Mouse (Mus musculus) lung, postnatal 0 days (tissue): Measurements from ENCODE around the gene Gm37240. TPM values are rescaled to one million over a fixed set of nuclear protein-coding genes. Genes with fewer than 3 reads are reported as not detected.

Experiments
- ATAC-seq: fragments of 200-750 bp; cut with Nextera tagmentation; 2 replicates; pipeline ENCODE4 v1.8.0; 2017; ENCODE audit warnings: moderate library complexity
- DNase-seq: peaks from one replicate; pipeline ENCODE4 v3.0.0-alpha.2; 2016; ENCODE audit warnings: low spot score
- H3K27ac ChIP-seq: fragments of 300-500 bp; sonication (generic); 2 replicates; pipeline ENCODE4 v1.5.1; 2014; ENCODE audit warnings: antibody characterized with exemption, mild to moderate bottlenecking, low read length, mixed read lengths
- H3K27me3 ChIP-seq: fragments of 300-500 bp; sonication (generic); replicated peaks from 2 replicates; pipeline ENCODE4 v1.6.1; 2014; ENCODE audit warnings: low read length, mixed read lengths; ENCODE audit not compliant: insufficient read depth
- H3K36me3 ChIP-seq: fragments of 300-500 bp; sonication (generic); 2 replicates; pipeline ENCODE4 v1.6.1; 2014; ENCODE audit warnings: low read length, mixed read lengths; ENCODE audit not compliant: insufficient read depth
- H3K4me1 ChIP-seq: fragments of 300-500 bp; sonication (generic); 2 replicates; pipeline ENCODE4 v1.6.1; 2014; ENCODE audit warnings: antibody characterized with exemption, low read depth, low read length, mixed read lengths; ENCODE audit not compliant: insufficient read depth
- H3K4me2 ChIP-seq: fragments of 300-500 bp; sonication (generic); replicated peaks from 2 replicates; pipeline ENCODE4 v1.6.1; 2014; ENCODE audit warnings: low read depth, mild to moderate bottlenecking, low read length, moderate library complexity, mixed read lengths
- H3K4me3 ChIP-seq: fragments of 300-500 bp; sonication (generic); 2 replicates; pipeline ENCODE4 v1.5.1; 2014; ENCODE audit warnings: low read depth, low read length
- H3K9ac ChIP-seq: fragments of 300-500 bp; sonication (generic); replicated peaks from 2 replicates; pipeline ENCODE4 v1.6.1; 2014; ENCODE audit warnings: low read depth, mild to moderate bottlenecking
- H3K9me3 ChIP-seq: fragments of 300-500 bp; sonication (generic); 2 replicates; pipeline ENCODE4 v1.6.1; 2016; ENCODE audit warnings: low read length, mixed read lengths
- CTCF ChIP-seq: IDR thresholded peaks from 2 replicates; pipeline ENCODE4 v1.5.1; 2016; ENCODE audit warnings: antibody characterized with exemption, mild to moderate bottlenecking
- EP300 ChIP-seq: IDR thresholded peaks from 2 replicates; pipeline ENCODE4 v1.6.1; 2016; ENCODE audit warnings: antibody characterized with exemption, mild to moderate bottlenecking, control low read depth
- WGBS: fragments of 180-500 bp; shearing (Covaris S2); extraction: QIAGEN DNeasy Blood & Tissue Kit; methylation state at CpG from one replicate; pipeline ENCODE4 v1.1.7; 2014; 5-methylcytosine and 5-hydroxymethylcytosine counted together
- polyA plus RNA-seq: library from polyadenylated mRNA; unstranded; fragments of >200 nt; fragmentation: Nextera tagmentation; extraction: Ambion mirVana; gene quantifications from 2 replicates; pipeline ENCODE4 v1.2.1, GENCODE M21; 2015

Gene Gm37240
- polyA plus RNA-seq, 1 experiment from 2014 or later = 8.9 TPM

DNA sequence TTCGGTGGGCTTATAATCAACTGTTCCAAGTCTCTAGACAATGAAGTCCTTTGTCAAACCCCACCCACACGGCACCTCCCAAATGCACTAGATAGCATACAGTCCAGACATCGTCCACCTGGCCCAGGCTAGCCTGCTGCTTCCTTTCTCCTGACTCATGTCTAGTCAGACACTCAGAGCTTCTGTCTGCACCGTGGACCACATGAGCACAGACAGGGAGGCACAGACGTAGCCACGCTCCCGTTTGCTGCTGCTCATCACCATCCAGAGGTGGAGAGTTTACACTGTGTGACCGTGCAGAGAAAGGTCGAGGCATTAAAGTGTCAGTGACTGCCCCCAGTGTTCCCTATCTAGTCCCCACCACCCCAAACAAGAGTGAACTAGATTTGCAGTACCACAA lies 1191.9 kb downstream of the Gm37240 start:
- 0 out of 2 replicates have a peak overlapping the region, but pooled peaks have one; percentile 26 for H3K27ac ChIP-seq
- no peak for DNase-seq

DNA sequence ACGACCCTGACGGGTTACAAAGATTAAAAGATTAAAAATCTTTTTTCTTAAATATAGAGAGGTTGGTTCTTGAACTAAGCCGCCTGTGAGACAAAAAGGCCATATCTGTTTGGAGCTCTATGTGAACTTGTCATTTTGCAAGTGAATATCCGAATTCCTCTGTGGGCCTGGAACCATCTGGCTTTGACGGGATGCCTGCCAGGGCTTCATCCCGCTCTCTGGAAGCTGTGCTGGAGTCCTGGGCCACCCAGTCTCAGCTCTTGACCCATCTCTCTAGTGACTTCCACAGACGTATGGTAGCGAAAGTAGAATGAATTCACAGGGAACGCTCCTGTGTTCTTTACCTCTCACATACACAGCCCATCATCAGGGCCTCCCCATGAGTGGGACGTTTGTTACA lies 1193.4 kb downstream of the Gm37240 start:
- Histone ChIP-seq H3K4me2 (no peak overlapping the region), H3K9me3 (no peaks in the 10 kb centered on the region), H3K27ac (no peak overlapping the region), H3K4me3 (no peak overlapping the region), H3K36me3 (no peaks in the 10 kb centered on the region), H3K4me1 (0 out of 2 replicates have a peak, but pooled peaks cover 5% of the 10 kb centered on the region), H3K27me3 (no peaks in the 10 kb centered on the region), H3K9ac (no peak overlapping the region)
- ATAC-seq (no peak), DNase-seq (no peak)
- TF ChIP-seq EP300 = no peak
- 57% methylated on average over 10 of the region's 10 CpGs for WGBS

More for the DNA sequence above, 1191.9 kb downstream of the Gm37240 start:
- Histone ChIP-seq H3K4me1 (0 out of 2 replicates have a peak, but pooled peaks cover 5% of the 10 kb centered on the region), H3K9ac (no peak overlapping the region), H3K4me3 (no peak overlapping the region), H3K27me3 (no peaks in the 10 kb centered on the region), H3K36me3 (no peaks in the 10 kb centered on the region), H3K4me2 (no peak overlapping the region), H3K9me3 (no peaks in the 10 kb centered on the region)
- ATAC-seq = peak; percentile 43
- WGBS = 21% methylated on average over 9 of the region's 9 CpGs
- TF ChIP-seq CTCF (no peak), EP300 (no peak)

DNA sequence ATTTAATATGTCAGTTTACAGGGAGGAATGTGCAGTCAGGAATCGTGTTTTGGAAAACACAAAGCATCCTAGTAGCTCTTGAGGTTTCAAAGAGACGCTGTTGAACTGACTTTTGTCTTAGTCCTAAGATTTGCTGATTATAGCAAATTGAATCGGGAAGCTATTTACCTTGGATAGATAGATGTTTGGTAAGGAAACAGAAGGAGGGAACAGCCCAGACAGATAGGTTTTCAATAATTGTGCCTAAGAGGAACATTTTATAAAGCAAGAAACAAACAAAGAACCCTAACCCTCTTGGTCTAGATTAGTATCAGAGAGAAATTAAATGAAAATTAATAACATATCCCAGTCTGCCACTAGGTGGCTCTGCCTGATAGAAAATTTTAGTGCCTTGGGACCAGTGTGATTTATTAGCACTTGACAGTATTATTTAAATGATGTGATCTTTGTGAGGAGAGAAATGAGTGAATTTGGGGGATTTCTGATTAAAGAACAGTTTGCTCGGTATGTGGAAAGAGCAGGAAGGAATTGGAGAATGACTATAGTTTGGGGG lies 1194.6 kb downstream of the Gm37240 start:
- H3K9me3 ChIP-seq = no peaks in the 10 kb centered on the region
- DNase-seq = peak; percentile 81
- H3K4me1 ChIP-seq = 0 out of 2 replicates have a peak, but pooled peaks cover 5% of the 10 kb centered on the region
- no peak overlapping the region for H3K4me3 ChIP-seq
- TF ChIP-seq EP300 (peak; percentile 59; the same call in 1 of the 2 replicates), CTCF (peak; percentile 78)
- H3K27ac ChIP-seq = no peak overlapping the region
- no peak overlapping the region for H3K9ac ChIP-seq
- no peaks in the 10 kb centered on the region for H3K27me3 ChIP-seq
- WGBS = 54% methylated on average over 4 of the region's 4 CpGs
- H3K36me3 ChIP-seq = no peaks in the 10 kb centered on the region
- ATAC-seq = no peak
- no peak overlapping the region for H3K4me2 ChIP-seq

DNA sequence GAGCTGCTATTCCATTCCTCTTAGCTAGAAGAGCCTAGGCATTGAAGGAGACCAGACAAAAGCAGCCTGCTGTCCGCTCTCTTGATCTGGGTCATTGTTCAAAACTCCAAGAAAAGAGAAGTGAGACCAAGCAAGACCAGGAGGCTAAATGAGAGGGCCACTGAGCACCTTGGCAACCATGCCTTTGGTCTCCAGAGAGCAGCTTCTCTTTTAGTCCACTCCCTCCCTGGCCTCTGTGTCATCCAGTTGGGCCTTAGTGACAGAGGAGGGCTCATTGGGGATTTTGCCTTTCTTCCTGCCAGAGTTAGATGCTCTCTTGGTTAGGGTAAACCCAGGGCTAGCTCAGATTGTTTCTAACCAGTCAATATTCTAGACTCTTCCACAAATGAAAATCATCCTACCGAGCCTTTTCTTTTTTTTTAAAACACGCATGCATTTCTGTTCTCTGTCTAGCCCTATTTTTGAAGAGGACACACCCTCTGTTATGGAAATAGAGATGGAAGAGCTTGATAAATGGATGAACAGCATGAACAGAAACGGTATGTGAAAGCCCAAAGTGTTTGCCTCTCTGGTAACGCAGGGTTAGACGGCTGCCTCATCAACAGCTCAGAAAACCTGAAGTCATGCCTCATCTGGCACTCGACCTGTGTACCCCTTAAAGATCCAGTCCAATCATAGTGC lies 1197.1 kb downstream of the Gm37240 start:
- TF ChIP-seq EP300 (no peak), CTCF (no peak)
- Histone ChIP-seq H3K9ac (no peak overlapping the region), H3K36me3 (no peaks in the 10 kb centered on the region), H3K27me3 (no peaks in the 10 kb centered on the region), H3K4me2 (no peak overlapping the region), H3K4me3 (no peak overlapping the region), H3K9me3 (no peaks in the 10 kb centered on the region), H3K4me1 (no peaks in the 10 kb centered on the region), H3K27ac (no peak overlapping the region)
- ATAC-seq (no peak), DNase-seq (no peak)
- 75% methylated on average over 7 of the region's 7 CpGs for WGBS

DNA sequence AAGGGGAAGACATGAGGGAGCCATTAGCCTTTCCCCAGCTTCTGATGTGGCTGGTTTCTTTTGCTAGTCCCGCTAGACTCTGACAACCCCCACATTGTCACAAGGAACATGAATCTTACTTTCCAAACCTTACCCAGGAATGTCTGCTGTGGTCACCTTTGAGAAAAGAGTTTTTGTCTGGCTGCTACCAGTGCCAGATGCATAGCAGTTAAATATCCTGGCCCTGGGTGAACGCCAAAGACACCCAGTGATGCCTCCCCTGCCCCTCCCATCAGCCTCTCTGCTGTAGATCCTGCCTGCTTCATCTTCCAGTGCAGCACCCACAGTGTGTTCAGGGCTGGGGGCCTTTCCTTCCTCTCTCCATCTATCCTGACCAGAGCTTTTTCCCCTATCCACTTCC lies 1197.7 kb downstream of the Gm37240 start:
- Histone ChIP-seq H3K9me3 (no peaks in the 10 kb centered on the region), H3K36me3 (no peaks in the 10 kb centered on the region), H3K27me3 (no peaks in the 10 kb centered on the region), H3K27ac (no peak overlapping the region), H3K9ac (no peak overlapping the region), H3K4me1 (no peaks in the 10 kb centered on the region), H3K4me3 (no peak overlapping the region), H3K4me2 (no peak overlapping the region)
- TF ChIP-seq EP300 (no peak), CTCF (no peak)
- WGBS = 80% methylated on average over 2 of the region's 2 CpGs
- DNase-seq (no peak), ATAC-seq (no peak)

DNA sequence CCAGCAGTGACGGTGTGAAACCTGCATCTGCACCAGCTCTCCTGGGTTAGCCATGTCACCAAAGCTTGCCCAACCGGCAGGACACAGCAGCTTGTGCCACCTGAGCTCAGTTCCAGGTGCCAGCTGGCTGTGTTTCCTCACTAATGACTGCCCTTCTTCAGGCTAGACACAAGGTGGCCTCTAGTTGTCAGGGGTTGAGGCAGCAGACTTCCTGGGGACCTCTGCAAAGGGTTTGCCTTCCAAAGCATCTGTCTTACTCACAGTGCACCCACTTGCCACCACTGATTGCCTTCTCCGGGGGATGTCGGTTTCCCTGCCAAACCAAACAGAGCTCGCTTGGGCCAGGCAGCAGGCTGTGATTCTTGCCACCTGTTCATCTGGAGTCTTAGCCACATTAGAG lies 1199.1 kb downstream of the Gm37240 start:
- 53% methylated on average over 5 of the region's 5 CpGs for WGBS
- Histone ChIP-seq H3K9ac (no peak overlapping the region), H3K4me2 (no peak overlapping the region), H3K9me3 (no peaks in the 10 kb centered on the region), H3K27me3 (no peaks in the 10 kb centered on the region), H3K4me3 (no peak overlapping the region), H3K4me1 (no peaks in the 10 kb centered on the region), H3K36me3 (no peaks in the 10 kb centered on the region), H3K27ac (no peak overlapping the region)
- ATAC-seq (no peak), DNase-seq (no peak)
- TF ChIP-seq EP300 = no peak
